Mouse (Mus musculus): ENCODE measurements around the gene Lrrfip1.

Lrrfip1 gene

DNA sequence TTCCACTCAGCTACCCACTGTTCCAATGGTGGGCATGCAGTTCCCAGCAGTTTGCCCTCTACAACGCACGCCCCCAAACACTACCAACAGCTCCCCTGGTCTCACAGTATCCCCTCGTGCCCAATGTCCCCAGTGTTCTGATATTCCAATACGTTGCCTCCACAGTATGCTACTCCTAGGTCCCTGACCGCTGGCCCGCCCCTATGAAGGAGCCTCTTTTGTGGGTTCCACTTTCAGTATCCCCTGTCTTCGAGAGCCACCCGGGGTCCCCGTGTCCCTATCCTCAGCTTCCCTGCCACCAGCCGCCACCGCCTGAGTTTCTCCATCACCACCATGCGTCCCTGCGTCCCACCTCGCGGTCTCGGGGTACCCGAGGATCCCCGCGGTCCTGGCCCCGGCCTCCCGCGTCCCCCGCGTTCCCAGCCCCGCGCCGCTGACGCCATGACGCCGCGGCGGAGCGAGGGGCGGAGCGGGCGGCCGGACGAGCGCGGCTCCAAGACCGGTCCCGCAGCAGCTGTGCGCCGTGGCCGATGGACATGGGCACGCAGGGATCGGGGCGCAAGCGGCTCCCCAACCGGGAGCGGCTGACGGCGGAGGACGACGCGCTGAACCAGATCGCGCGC lies at the start of gene Lrrfip1:
Gene Lrrfip1 (plus strand): TSS at position 470 of the 623 bp plus-strand sequence.
- DNase-seq (ENCODE audit: inconsistent ontology term), result peak; percentile 85

DNA sequence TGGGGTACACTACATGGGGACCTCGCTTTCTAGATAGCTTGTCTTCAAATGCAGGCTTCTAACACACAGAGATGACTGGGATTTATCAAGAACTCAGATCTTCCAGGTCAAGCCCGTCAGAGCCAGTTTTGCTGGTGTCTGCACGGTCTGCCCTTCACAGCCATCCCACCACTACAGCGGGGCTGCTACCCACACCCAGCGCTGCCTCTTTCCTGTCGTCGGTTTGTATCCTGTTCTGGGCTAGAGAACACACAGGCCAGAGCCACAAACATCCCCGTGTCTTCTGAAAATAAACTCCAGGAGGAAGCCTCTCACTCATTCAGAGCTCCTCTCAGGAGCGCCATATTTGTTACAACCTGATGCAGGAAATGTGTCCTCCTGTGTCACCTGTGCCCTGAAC lies 49.2 kb upstream of the Lrrfip1 start:
- no peak for DNase-seq (ENCODE audit: inconsistent ontology term)

DNA sequence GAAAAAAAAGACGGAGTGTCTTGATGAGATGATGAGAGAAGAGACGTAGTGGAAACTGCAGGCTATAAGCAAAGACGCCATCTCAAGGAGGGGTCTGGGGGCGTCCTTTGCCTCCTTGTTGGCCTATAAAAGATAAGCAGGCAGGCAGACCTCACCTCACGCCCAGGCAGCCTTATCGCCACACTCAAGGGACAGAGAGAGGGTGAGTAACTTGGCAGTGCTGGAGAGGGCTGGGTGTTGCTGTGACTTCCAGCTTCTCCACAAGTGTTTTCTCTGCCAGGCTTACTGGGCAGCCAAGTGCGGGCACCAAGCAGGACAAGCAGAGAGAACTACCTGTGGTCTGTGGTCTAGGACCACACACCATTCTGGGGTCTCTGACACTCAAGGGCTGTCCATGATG lies 46.9 kb upstream of the Lrrfip1 start:
- DNase-seq (ENCODE audit: inconsistent ontology term), result no peak

DNA sequence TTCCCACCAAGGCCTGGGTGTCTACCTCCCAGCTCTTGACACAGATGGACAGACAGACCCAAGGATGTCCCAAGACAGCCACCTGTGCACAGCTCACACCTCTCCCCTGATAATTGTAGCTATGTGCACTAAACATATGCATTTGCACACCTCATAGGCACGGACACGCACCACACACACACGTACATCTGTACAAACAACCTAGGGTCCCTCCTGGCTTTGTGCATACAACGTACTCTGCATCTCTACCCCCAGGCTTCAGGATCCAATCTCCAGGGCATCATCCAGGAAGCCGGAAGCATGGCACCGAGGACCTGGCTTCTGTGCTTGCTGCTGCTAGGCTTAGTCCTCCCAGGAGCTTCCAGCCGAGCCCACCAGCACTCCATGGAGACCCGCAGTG lies 45.7 kb upstream of the Lrrfip1 start, which contains the start of gene Prlh:
Gene Prlh (plus strand): TSS at position 301 of the 400 bp plus-strand sequence.
- DNase-seq (ENCODE audit: inconsistent ontology term), result no peak

DNA sequence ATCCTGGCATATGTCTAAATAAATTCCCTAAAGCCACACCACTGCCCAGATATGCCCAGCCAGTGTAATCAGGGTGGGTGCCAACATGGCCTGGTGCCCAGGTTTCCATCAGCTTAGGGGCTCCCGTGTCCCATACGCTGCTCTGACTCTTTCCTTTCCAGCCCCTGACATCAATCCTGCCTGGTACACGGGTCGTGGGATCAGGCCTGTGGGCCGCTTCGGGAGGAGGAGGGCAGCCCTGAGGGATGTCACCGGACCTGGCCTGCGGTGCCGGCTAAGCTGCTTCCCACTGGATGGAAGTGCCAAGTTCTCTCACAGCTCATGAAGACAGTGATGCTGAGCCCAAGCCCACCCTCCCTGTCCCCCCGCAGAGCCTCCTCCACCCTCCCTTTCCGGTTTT lies 44.8 kb upstream of the Lrrfip1 start:
- no peak for DNase-seq (ENCODE audit: inconsistent ontology term)

DNA sequence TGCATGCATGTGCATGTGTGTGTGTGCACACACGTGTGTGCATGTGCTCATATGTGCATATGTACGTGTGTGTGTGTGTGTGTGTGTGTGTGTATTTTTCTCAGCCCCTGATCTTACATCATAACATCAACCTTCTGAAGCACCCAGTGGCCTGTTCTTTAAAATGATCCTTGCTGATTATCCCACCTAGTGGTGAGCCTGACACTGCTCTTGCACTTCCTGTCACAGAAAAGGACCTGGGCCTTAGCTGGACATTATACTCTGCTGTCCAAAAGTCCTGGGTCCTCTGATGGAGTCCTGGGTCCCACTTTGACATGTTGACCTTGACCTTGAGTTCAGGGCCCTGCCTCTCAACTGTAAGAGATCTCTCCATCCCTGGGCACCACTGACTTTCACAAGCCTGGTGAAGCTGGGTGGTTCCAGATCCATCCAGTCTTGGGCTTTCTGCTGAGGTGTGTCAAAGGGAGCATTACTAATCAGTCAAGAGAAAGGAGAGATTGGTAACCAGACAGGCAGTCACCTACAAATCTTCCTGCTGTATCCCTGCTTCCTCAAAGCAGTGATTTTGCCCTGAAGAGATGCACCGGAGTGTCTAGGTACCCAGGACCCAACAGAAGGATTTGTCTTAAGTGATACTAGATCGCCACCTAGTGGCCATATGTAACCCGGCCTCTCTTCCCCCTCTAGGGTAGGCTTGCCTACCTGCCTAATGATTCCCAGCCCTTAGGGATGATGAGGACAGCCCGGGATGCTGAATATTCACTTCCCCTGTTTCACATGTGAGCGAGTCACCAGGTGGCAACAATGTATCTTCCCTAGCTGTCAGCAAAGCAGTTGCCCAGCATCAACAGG lies 42.1 kb upstream of the Lrrfip1 start:
- peak; percentile 59 for DNase-seq (ENCODE audit: inconsistent ontology term)

DNA sequence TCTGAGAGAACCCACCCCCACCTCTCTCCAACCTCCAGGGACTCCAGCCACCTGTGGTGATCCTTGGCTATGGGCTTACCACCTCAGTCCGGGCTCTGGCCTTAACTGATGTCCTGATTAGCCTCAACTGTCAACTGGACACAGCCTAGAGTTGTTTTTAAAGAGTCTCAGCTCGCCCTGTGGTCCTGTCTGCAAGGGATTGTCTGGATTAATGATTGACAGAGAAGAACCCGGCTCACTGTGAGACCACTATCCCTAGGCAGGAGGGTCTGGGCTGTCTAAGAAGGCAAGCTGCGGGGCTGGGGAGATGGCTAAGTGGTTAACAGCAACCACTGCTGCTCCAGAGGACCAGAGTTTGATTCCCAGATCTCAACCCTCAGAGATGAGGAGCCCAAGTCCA lies 36.0 kb upstream of the Lrrfip1 start:
- DNase-seq (ENCODE audit: inconsistent ontology term), result no peak

DNA sequence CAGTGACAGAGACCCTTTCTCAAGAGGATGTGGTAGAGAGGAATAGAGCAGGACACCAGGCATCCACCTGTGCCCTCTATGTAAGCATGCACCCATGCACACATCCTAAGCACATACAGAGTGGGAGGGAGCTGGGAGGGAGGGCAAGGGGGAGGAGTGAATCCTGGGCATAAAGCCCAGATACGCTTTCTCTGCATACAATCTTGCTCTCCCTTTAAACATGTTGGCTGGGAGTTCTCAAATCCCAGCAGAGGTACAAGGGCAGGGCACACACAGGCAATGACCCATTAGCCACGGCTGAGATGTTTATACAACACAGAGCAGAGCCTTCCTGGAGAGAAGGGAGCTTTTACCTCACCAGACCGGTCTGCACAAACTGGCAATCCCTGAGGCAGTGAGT lies 35.5 kb upstream of the Lrrfip1 start:
- no peak for DNase-seq (ENCODE audit: inconsistent ontology term)

DNA sequence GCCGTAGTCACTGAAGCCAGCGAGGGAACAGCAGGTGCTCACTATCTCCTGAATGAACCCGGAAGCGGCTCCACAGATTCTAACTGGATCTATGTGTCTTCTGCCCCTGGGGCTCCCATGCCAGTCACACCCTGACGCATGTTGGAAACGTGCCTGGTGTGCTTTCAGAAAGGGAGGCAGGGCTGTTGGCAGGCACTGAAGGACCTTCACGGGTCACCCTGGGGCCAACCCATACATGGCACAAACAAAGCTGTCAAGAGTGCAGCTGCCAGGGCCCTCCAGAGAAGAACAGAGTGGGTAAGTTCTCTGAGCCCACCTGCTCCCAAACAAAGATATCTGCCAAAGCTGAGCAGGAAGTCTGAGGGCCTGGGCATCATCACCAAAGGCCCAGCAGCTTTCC lies 31.0 kb upstream of the Lrrfip1 start:
- peak; percentile 72 for DNase-seq (ENCODE audit: inconsistent ontology term)

DNA sequence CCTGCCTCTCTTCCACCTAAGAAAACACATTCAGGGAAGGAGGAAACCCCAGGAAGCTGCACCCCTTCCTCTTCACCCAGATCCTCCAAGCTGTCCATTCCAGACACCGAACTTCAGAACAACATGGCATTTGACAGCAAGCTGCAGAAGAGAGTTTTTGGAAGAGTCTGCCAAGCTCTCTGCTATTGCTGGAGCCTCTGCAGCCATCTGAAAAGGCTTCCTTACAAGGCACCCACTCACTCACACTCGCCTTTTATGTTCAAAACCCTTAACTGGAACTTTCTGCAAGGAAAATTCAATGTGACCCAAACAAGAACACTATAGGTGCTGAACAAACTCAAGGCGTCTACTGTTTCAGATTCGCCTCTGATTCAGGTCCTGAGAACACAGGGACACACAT lies 29.9 kb upstream of the Lrrfip1 start:
- DNase-seq (ENCODE audit: inconsistent ontology term), result no peak

DNA sequence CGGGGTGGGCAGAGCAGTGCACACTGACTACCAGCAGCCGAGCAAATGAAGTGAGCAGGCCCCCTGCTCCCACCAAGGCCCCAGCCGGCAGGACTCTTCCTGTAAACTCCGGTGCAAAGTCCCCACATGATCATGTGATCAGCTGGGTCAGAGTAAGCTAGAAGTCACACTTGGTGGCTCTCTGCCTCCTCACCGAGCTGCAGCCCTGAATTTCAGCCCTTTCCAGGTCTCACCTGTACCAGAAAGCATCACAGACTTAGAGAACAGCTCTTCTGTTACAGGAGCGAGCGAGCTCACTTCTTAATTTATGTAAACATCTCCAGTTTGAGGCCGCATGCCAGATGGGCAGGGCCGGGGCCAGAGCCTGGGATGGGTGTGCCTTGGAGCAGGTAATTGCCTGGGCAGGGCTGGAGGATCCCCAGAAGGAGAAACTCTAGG lies 29.2 kb upstream of the Lrrfip1 start, which contains the start of gene Rab17:
Gene Rab17 (minus strand): TSS at position 315 of the 438 bp plus-strand sequence.
- no peak for DNase-seq (ENCODE audit: inconsistent ontology term)

DNA sequence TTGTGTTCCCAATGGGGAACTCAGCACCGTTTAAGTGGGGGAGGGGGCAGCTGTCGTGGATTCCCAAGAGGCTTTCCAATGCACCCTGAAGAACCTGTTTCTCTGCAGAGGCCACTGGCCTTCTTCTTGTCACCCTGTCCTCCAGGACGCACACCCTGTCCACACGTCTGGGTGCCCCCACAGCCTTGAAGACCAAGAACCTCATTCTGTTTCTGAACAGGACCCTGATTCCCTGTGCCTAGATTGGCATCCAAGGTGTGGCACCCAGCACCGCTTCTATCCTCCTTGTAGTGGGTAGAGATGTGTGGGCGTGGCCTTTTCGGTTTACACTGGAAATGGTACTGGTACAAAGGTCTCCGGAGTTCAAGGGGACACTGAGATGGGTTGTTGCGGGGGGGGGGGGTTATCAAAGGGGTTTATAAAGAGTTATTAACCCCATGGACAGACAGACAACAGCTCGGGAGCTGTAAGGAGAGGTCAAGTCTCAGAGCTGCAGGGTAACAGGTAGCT lies 28.6 kb upstream of the Lrrfip1 start:
- no peak for DNase-seq (ENCODE audit: inconsistent ontology term)

DNA sequence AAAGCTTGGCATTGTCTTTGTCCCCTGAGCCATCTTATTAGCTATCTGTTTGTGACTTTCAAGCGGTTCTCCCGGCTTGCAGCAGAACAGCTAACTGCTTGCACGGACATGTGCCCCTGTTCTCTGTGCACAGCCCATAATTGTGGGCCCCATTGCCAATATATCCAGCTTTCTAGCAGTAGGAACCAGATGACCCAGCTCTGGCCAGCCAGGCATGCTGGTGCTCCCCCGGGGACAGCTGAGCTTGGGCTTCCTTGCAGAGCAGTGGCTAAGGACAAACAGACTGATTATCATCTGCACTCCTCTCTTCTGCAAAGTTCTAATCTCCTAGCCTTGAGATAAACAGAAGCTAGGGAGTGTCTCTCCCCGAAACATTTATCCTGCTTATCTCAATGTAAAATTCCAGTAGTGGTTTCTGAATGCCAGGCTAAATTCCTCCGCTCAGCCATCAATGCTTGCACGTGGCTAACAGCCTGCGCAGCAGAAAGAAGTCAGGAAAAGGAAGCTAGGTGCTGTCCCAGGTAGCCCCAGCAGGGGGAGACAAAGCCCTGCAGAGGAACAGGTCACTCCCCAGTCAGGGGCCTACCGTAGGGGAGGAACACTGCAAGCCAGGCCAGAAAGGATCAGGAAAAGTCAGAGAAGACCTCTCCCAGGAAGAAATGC lies 25.5 kb upstream of the Lrrfip1 start:
- DNase-seq (ENCODE audit: inconsistent ontology term), result peak; percentile 97

DNA sequence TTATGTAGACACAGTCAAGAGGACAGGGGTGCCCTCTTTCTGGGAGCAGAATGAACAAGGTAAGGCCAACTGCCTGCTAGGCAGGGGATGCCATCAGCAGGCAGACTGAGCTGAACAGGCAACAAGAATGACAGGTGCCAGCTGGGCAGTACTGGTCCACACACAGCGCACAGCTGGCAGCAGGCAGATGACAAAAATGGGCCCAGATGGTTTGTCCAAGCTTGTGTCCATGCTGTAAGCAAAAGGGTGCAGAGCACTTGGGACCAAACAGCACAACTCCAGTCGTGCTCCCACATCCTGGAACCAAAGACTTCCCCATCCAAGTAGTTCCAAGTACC lies 25.0 kb upstream of the Lrrfip1 start:
- peak; percentile 26 for DNase-seq (ENCODE audit: inconsistent ontology term)

DNA sequence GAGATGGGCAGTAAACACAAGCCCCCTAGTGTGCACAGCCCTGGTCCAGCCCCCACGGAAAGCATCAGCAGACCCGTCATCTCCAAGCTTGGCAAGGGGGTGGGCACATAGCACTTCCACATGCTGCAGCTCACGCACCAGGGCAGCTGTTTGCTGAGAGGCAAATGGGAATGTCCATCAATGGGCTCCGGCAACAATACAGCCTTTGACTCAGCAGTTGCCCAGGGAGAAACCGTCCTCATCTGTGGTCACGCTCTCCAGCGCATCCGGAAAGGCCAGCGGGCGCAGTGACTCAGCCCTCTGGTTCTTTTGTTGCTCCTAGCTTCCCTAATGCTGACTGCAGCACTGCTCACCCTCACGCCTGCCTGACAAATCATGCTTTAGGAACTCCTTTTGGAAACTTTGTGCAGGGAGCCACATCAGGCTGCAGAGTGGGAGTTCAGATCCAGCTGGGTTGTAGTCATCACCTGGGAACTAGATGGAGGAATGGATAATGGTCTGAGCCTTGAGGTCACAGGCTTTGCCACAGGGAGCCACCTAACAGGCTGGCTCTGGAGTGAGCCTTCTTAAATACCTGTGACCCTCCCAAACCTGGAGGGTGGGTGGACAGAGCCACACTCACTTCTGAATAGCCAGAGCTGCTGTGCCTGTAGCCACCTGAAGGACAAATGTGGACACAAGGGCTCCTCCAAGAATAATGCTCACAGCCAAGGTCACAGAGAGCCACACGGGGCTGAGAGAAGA lies 23.5 kb upstream of the Lrrfip1 start:
- DNase-seq (ENCODE audit: inconsistent ontology term), result peak; percentile 97

DNA sequence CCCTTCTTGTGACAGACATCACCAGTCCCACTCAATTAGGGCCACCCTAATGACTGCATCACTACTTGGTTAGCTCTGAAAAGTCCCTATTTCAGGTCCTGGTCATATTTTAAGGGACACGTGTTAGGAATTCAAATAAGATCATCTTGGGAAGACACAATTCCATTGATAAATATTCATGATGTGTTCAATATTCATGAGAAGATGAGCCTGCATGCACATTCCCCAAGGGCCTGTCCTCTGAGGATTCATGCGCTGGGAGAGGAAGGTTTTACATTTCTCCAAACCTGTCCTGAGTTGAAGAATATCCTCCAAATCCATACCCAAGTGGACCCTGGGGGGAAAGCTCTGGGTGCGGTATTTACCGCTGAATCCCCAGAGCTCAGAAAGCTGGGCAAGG lies 22.6 kb upstream of the Lrrfip1 start:
- DNase-seq (ENCODE audit: inconsistent ontology term), result no peak

DNA sequence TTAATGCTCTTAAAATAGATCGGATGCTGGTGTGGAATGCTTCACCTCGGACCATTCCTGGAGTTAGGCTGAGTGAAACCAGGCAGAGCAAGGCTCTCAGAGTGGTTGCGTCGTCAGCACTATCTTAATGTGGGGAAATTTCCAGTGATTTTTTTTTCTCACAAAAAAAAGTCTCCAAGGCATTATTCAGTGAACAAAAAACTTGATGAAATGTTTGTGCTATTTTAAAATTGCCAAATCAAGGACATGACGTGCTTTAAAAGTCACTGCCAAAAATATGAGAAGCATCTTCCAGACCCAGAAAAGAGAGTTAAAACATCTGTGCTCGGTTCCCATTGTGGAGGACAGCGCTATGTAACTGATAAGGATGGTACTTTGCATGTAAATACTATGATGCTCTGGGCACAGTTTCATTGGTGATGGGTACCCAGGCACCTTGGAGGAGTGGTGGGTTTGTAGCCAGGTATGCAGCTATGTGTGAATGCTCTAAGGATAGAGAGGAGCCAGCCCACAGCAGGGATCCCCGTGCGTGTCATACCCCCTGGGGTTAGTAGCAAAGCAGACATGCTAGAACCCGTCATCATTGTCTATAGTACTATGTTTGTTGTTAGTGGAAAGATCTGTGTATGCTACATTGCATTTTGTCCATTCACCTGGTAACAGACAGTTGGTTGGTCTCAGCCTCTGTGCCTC lies 17.8 kb upstream of the Lrrfip1 start:
- no peak for DNase-seq (ENCODE audit: inconsistent ontology term)

DNA sequence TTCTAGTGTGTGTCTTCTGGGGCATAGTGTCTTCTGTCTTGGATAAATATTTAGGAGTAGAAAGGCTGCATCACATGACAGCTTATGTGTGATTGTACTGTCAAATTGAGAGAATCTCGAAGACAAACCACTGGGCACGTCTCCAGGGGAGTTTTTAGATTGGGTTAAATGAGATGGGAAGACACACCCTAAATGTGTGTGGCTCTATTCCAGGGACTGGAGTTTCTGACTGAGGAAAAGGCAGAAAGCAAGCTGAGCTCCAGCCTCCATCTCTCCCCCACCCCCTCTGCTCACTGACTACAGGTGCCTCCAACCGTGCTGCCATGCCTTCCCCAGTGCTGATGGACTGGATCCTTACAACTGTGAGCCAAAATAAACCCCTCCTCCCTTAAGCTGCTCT lies 17.2 kb upstream of the Lrrfip1 start:
- DNase-seq (ENCODE audit: inconsistent ontology term), result no peak

DNA sequence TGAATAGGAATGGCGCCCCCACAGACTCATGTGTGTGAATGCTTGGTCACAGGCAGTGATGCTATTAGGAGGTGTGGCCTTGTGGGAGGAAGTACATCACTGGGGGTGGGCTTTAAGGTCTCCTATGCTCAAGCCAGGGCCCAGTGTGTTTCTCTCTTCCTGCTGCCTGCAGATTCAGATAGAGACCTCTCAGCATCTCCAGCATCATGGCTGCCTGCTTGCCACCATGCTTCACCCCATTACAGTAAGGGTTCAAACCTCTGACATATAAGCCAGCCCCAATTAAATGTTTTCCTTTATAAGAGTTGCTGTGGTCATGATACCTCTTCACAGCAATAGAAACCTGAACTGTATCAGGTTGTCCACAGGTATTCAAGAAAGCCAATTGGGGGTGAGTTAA lies 2.6 kb upstream of the Lrrfip1 start:
- DNase-seq (ENCODE audit: inconsistent ontology term), result no peak

DNA sequence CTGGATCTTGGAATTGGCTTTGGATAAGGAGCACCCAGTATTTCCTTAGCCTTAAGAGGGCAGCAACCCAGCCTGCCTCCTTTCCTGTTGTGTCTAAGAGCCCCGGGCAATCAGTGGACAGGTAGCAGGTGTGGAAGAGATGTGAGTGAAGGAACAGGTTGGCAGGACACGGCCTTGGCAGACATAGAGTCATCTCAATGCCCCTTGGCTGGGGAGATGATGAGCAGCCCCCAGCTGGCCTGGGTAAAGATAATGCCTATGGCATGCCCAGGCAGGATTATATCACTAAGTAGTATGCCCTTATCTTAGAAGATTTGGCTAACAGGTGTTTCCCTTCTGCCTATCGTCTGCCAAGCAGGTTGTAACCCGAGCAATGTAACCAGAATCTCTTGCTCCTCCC lies 1.4 kb upstream of the Lrrfip1 start:
- no peak for DNase-seq (ENCODE audit: inconsistent ontology term)

DNA sequence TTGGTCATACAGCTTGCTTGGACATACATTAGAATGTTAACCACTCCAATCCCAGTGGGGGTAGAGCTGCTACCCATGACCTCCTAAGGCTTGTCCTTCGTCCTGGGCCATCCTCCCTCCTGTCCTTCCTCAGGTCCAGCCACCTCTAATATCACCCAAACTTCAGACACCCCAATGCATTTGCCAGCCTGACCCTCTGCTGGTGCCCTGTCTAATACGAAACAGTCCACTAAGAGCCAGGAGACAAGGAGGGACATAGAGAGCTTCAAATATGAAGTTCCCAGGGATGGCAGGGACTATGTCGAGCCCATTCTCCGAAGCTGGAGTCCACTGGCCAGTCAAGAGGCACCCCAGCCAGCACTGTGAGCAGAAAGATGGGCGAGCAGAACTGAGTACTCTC lies 896 bp upstream of the Lrrfip1 start:
- no peak for DNase-seq (ENCODE audit: inconsistent ontology term)

Measured in Muller cell, postnatal 12 days (primary cell).